Mouse (Mus musculus): ENCODE data around the gene Hist2h3b. TPM values are rescaled to one million over a fixed set of nuclear protein-coding genes. Genes with fewer than 3 reads are reported as not detected.

The Hist2h3b gene
- polyA plus RNA-seq, 1 experiment: 1,135 TPM

- Histone ChIP-seq H3K4me3 (ENCODE audit: control insufficient read depth, insufficient read depth, low read length) (no peak overlapping the region), H3K4me1 (replicated peaks; ENCODE audit: control insufficient read depth, insufficient read depth, low read length) (peaks cover 17% of the 10 kb centered on the region), H3K36me3 (ENCODE audit: control insufficient read depth, insufficient read depth, low read length) (no peaks in the 10 kb centered on the region), H3K27me3 (ENCODE audit: control insufficient read depth, insufficient read depth, low read length) (no peaks in the 10 kb centered on the region), H3K27ac (ENCODE audit: control insufficient read depth, insufficient read depth, low read length) (no peak overlapping the region; the same call in 1 of the 2 replicates)
- DNase-seq: no peak
- TF ChIP-seq POLR2A (IDR thresholded peaks at IDR 0.05; ENCODE audit: control insufficient read depth, extremely low read depth, insufficient read depth, low read length, poor library complexity): no peak
- TF ChIP-seq CTCF (IDR thresholded peaks at IDR 0.05; ENCODE audit: borderline replicate concordance, control insufficient read depth, extremely low read depth, insufficient read depth, low read length, poor library complexity): no peak
- WGBS: 47% methylated on average over 3 of the region's 3 CpGs
Observed at GRCm38 (mm10) chr3:96250890-96251289, 17.6 kb upstream of the Hist2h3b start.

- 66% methylated on average over 3 of the region's 3 CpGs for WGBS
- no peaks in the 10 kb centered on the region for H3K36me3 ChIP-seq (ENCODE audit: control insufficient read depth, insufficient read depth, low read length)
- no peak for DNase-seq
- H3K27me3 ChIP-seq (ENCODE audit: control insufficient read depth, insufficient read depth, low read length): no peaks in the 10 kb centered on the region
- no peak overlapping the region for H3K27ac ChIP-seq (ENCODE audit: control insufficient read depth, insufficient read depth, low read length)
- no peak for TF ChIP-seq CTCF (IDR thresholded peaks at IDR 0.05; ENCODE audit: borderline replicate concordance, control insufficient read depth, extremely low read depth, insufficient read depth, low read length, poor library complexity)
- no peak for TF ChIP-seq POLR2A (IDR thresholded peaks at IDR 0.05; ENCODE audit: control insufficient read depth, extremely low read depth, insufficient read depth, low read length, poor library complexity)
- peaks cover 17% of the 10 kb centered on the region for H3K4me1 ChIP-seq (replicated peaks; ENCODE audit: control insufficient read depth, insufficient read depth, low read length)
- no peak overlapping the region for H3K4me3 ChIP-seq (ENCODE audit: control insufficient read depth, insufficient read depth, low read length)
Observed at GRCm38 (mm10) chr3:96251787-96252186, 16.7 kb upstream of the Hist2h3b start.

GRCm38 (mm10) chr3:96254683-96255355 is 13.6 kb upstream of the Hist2h3b start:
- peaks cover 8% of the 10 kb centered on the region for H3K4me1 ChIP-seq (replicated peaks; ENCODE audit: control insufficient read depth, insufficient read depth, low read length)
- H3K36me3 ChIP-seq (ENCODE audit: control insufficient read depth, insufficient read depth, low read length): no peaks in the 10 kb centered on the region
- TF ChIP-seq CTCF (IDR thresholded peaks at IDR 0.05; ENCODE audit: borderline replicate concordance, control insufficient read depth, extremely low read depth, insufficient read depth, low read length, poor library complexity) (no peak), POLR2A (IDR thresholded peaks at IDR 0.05; ENCODE audit: control insufficient read depth, extremely low read depth, insufficient read depth, low read length, poor library complexity) (no peak)
- no peaks in the 10 kb centered on the region for H3K27me3 ChIP-seq (ENCODE audit: control insufficient read depth, insufficient read depth, low read length)
- 92% methylated on average over 10 of the region's 10 CpGs for WGBS
- H3K4me3 ChIP-seq (ENCODE audit: control insufficient read depth, insufficient read depth, low read length): no peak overlapping the region
- DNase-seq: no peak
- H3K27ac ChIP-seq (ENCODE audit: control insufficient read depth, insufficient read depth, low read length): no peak overlapping the region

DNA sequence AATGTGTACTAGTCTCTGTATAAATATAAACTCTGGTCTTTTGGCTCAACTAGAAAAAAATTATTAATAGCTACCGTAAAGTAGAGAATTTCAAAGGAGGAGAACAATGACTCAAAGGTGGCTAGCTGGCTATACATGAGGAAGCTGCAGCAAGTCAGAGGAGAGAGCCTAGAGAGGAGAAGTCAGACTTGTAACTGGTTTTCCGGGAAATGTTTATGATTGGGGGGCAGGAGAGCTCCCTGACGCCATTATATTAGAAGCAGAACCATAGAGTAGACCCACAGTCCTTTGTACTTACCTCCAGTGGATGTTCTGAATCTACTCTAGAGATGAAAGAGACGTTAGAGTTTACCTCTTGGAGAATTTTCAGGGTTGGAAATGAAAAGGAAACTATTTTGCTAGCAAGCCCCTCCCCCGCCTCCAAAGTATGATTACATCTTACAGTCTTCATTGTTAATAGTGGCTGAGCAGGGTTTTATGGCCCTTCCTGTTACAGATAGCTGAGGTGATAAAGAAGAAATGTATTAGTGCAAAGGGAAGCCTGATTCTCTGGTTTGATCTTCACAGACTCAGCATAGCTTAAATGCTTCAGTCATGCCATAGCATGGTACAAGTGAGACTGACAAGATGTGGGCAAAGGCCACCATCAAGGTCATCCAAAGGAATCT is 12.4 kb upstream of the Hist2h3b start:
- Histone ChIP-seq H3K27me3 (ENCODE audit: control insufficient read depth, insufficient read depth, low read length) (no peaks in the 10 kb centered on the region), H3K4me3 (ENCODE audit: control insufficient read depth, insufficient read depth, low read length) (no peak overlapping the region), H3K27ac (ENCODE audit: control insufficient read depth, insufficient read depth, low read length) (no peak overlapping the region), H3K4me1 (replicated peaks; ENCODE audit: control insufficient read depth, insufficient read depth, low read length) (peaks cover 3% of the 10 kb centered on the region; the same call in 1 of the 2 replicates), H3K36me3 (ENCODE audit: control insufficient read depth, insufficient read depth, low read length) (no peaks in the 10 kb centered on the region)
- 66% methylated on average over 5 of the region's 5 CpGs for WGBS
- no peak for DNase-seq
- no peak for TF ChIP-seq POLR2A (IDR thresholded peaks at IDR 0.05; ENCODE audit: control insufficient read depth, extremely low read depth, insufficient read depth, low read length, poor library complexity)
- no peak for TF ChIP-seq CTCF (IDR thresholded peaks at IDR 0.05; ENCODE audit: borderline replicate concordance, control insufficient read depth, extremely low read depth, insufficient read depth, low read length, poor library complexity)

DNA sequence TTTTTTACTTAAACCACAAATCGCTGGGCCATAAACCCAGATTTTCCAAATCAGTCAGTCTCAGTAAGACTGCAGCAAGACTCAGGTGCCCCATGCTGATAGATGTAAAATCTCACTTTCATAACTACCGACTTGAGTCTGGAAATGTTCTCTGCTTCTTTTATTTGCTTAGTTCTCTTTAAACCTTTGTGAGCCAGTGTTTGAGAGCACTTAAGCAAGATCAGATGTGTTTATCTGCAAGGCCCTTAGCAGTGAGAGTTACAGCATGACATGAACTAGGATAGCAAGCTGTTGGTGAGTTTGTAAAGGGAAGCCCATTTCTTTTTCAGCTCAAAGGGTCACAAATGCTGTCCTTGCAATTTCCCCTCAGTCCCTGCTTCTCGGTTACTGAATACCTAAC is 11.3 kb upstream of the Hist2h3b start:
- H3K27me3 ChIP-seq (ENCODE audit: control insufficient read depth, insufficient read depth, low read length): no peaks in the 10 kb centered on the region
- no peak for DNase-seq
- no peak overlapping the region for H3K4me3 ChIP-seq (ENCODE audit: control insufficient read depth, insufficient read depth, low read length)
- H3K4me1 ChIP-seq (replicated peaks; ENCODE audit: control insufficient read depth, insufficient read depth, low read length): peaks cover 9% of the 10 kb centered on the region
- H3K36me3 ChIP-seq (ENCODE audit: control insufficient read depth, insufficient read depth, low read length): no peaks in the 10 kb centered on the region
- 92% methylated on average over 3 of the region's 3 CpGs for WGBS
- H3K27ac ChIP-seq (ENCODE audit: control insufficient read depth, insufficient read depth, low read length): no peak overlapping the region
- TF ChIP-seq CTCF (IDR thresholded peaks at IDR 0.05; ENCODE audit: borderline replicate concordance, control insufficient read depth, extremely low read depth, insufficient read depth, low read length, poor library complexity): no peak
- TF ChIP-seq POLR2A (IDR thresholded peaks at IDR 0.05; ENCODE audit: control insufficient read depth, extremely low read depth, insufficient read depth, low read length, poor library complexity): no peak

GRCm38 (mm10) chr3:96260220-96260619 is 8.2 kb upstream of the Hist2h3b start:
- Histone ChIP-seq H3K27ac (ENCODE audit: control insufficient read depth, insufficient read depth, low read length) (no peak overlapping the region), H3K36me3 (ENCODE audit: control insufficient read depth, insufficient read depth, low read length) (no peaks in the 10 kb centered on the region), H3K4me3 (ENCODE audit: control insufficient read depth, insufficient read depth, low read length) (no peak overlapping the region), H3K27me3 (ENCODE audit: control insufficient read depth, insufficient read depth, low read length) (no peaks in the 10 kb centered on the region), H3K4me1 (replicated peaks; ENCODE audit: control insufficient read depth, insufficient read depth, low read length) (peaks cover 14% of the 10 kb centered on the region)
- no peak for DNase-seq
- no peak for TF ChIP-seq POLR2A (IDR thresholded peaks at IDR 0.05; ENCODE audit: control insufficient read depth, extremely low read depth, insufficient read depth, low read length, poor library complexity)
- TF ChIP-seq CTCF (IDR thresholded peaks at IDR 0.05; ENCODE audit: borderline replicate concordance, control insufficient read depth, extremely low read depth, insufficient read depth, low read length, poor library complexity): no peak
- WGBS: 97% methylated on average over 5 of the region's 5 CpGs

Measured in thymus, adult 2 months (tissue).